Mouse (Mus musculus) midbrain, embryonic 15.5 days (tissue): ENCODE data around the gene Ccnd3. TPM values are rescaled to one million over a fixed set of nuclear protein-coding genes. Genes with fewer than 3 reads are reported as not detected.

Experiments
- ATAC-seq: fragments of 200-750 bp; cut with Nextera tagmentation; replicated peaks from 2 replicates; pipeline ENCODE4 v1.8.0; 2017; ENCODE audit warnings: moderate TSS enrichment
- H3K27ac ChIP-seq: fragments of 300-500 bp; sonication (generic); 2 replicates; pipeline ENCODE4 v1.5.1; 2015; ENCODE audit warnings: mild to moderate bottlenecking, inconsistent platforms
- H3K27me3 ChIP-seq: fragments of 300-500 bp; sonication (generic); replicated peaks from 2 replicates; pipeline ENCODE4 v1.6.1; 2015; ENCODE audit warnings: inconsistent platforms
- H3K36me3 ChIP-seq: fragments of 300-500 bp; sonication (generic); replicated peaks from 2 replicates; pipeline ENCODE4 v1.6.1; 2015; ENCODE audit warnings: inconsistent platforms
- H3K4me1 ChIP-seq: fragments of 300-500 bp; sonication (generic); 2 replicates; pipeline ENCODE4 v1.6.1; 2015; ENCODE audit warnings: inconsistent platforms
- H3K4me2 ChIP-seq: fragments of 300-500 bp; sonication (generic); 2 replicates; pipeline ENCODE4 v1.6.1; 2015; ENCODE audit warnings: inconsistent platforms, mild to moderate bottlenecking, moderate library complexity
- H3K4me3 ChIP-seq: fragments of 300-500 bp; sonication (generic); 2 replicates; pipeline ENCODE4 v1.5.1; 2015; ENCODE audit warnings: mild to moderate bottlenecking, inconsistent platforms
- H3K9ac ChIP-seq: fragments of 300-500 bp; sonication (generic); 2 replicates; pipeline ENCODE4 v1.6.1; 2015; ENCODE audit warnings: mild to moderate bottlenecking, inconsistent platforms
- H3K9me3 ChIP-seq: fragments of 300-500 bp; sonication (generic); 2 replicates; pipeline ENCODE4 v1.6.1; 2016; ENCODE audit warnings: inconsistent platforms
- WGBS: fragments of 180-500 bp; shearing (Covaris S2); methylation state at CpG from one replicate; pipeline ENCODE4 v1.1.7; 2015; ENCODE audit warnings: mixed read lengths; 5-methylcytosine and 5-hydroxymethylcytosine counted together
- polyA plus RNA-seq: library from polyadenylated mRNA; unstranded; fragments of >200 nt; fragmentation: Nextera tagmentation; extraction: Ambion mirVana; gene quantifications from 2 replicates; pipeline ENCODE4 v1.2.1, GENCODE M21; 2015

Gene Ccnd3
- polyA plus RNA-seq, 1 experiment from 2014 or later, result 74.0 TPM

DNA sequence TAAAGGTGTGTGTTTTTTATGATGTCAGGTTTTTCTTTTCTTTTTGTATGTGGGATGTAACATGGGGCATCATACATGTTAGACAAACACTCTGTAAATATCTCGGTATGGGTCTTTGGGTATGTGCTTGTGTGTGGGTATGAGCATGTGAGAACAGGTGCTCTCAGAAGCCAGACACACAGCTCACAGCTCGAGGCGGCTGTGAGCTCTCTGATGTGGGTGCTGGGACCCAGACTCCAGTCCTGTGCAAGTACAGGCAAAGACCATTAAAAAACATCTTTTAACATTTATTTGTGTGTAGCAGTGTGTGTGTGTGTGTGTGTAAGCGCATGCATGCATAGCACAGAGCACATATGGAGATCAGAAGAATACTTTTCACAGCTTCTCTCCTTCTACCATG is 34.3 kb downstream of the Ccnd3 start:
- no peaks in the 10 kb centered on the region for H3K9me3 ChIP-seq
- H3K4me2 ChIP-seq, result no peak overlapping the region
- no peak overlapping the region for H3K27ac ChIP-seq
- no peaks in the 10 kb centered on the region for H3K4me1 ChIP-seq
- WGBS, result 88% methylated on average over 4 of the region's 4 CpGs
- no peak overlapping the region for H3K4me3 ChIP-seq
- H3K27me3 ChIP-seq, result no peaks in the 10 kb centered on the region
- no peak for ATAC-seq
- no peaks in the 10 kb centered on the region for H3K36me3 ChIP-seq
- no peak overlapping the region for H3K9ac ChIP-seq

DNA sequence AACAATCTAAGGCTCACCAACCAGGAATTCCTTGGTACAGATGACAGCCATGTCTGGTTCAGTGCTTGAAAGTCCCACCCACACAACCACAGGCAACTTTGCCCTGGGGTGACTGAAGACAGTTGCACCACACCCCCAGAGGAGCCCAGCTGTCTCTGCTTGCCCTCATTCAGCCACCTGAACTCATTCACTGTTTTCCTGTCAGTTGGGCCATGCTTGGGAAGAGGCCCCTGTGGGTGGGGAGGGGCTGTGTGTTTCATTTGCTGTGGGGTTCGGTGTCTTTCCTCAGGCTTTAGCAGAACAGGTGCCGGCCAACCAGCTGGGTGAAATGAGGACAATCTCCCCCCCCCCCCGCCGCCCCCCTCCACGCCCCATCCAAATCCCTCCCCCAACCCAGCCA is 37.2 kb downstream of the Ccnd3 start:
- Histone ChIP-seq H3K27me3 (no peaks in the 10 kb centered on the region), H3K9ac (no peak overlapping the region), H3K4me3 (no peak overlapping the region), H3K36me3 (no peaks in the 10 kb centered on the region), H3K4me1 (no peaks in the 10 kb centered on the region), H3K4me2 (no peak overlapping the region), H3K27ac (no peak overlapping the region), H3K9me3 (no peaks in the 10 kb centered on the region)
- WGBS, result 75% methylated on average over 4 of the region's 5 CpGs
- no peak for ATAC-seq

DNA sequence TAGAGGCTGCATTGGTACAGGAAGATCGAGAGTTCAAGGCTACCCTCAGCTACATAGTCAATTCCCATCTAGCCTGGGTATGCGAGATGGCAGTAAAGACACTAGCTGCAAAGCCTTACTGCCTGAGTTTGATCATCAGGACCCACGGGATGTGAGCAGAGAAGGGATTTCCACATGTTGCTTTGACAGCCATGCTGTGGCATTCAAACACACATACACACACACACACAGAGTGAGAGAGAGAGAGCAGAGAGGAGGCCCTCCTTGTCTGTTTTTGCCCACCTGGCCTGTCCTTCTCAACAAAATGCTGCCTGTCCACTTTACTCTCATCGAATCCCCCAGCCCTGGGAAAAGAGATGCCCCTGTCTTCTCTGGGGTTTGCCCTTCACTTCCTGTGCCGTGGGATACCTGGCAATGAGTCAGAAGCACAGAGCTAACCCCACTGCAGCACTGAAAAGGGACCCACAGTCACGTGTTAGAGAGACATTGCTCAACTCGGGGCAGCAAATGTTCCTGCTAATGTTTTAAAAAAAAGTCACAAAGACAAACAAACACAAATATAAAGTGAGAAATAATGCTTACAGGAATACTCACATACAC is 38.3 kb downstream of the Ccnd3 start:
- no peak for ATAC-seq
- Histone ChIP-seq H3K4me1 (no peaks in the 10 kb centered on the region), H3K9me3 (no peaks in the 10 kb centered on the region), H3K27ac (no peak overlapping the region), H3K4me3 (no peak overlapping the region), H3K4me2 (no peak overlapping the region), H3K9ac (no peak overlapping the region), H3K36me3 (no peaks in the 10 kb centered on the region), H3K27me3 (no peaks in the 10 kb centered on the region)
- WGBS, result 73% methylated on average over 7 of the region's 7 CpGs

DNA sequence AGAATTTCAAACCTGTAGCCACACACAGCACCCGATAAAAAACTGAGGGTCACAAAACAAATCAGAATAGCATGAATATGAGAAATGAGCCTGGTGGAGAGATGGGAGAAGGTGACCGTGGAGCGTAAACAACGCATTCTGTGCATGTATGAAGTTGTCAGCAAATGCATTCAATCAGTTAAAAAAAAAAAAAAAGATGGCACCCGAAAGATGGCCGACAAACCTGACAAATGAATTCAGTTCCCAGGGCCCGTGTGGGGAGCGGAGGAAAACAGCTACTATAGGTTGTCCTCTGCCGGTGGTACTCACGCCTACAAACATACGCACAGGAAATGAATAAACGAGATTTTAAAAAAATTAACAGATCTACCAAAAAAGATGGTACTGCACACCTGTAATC is 40.3 kb downstream of the Ccnd3 start:
- H3K4me2 ChIP-seq, result no peak overlapping the region
- no peaks in the 10 kb centered on the region for H3K36me3 ChIP-seq
- H3K9me3 ChIP-seq, result no peaks in the 10 kb centered on the region
- no peak overlapping the region for H3K9ac ChIP-seq
- no peaks in the 10 kb centered on the region for H3K4me1 ChIP-seq
- H3K27ac ChIP-seq, result no peak overlapping the region
- H3K27me3 ChIP-seq, result no peaks in the 10 kb centered on the region
- no peak overlapping the region for H3K4me3 ChIP-seq
- WGBS, result 89% methylated on average over 12 of the region's 12 CpGs
- no peak for ATAC-seq

DNA sequence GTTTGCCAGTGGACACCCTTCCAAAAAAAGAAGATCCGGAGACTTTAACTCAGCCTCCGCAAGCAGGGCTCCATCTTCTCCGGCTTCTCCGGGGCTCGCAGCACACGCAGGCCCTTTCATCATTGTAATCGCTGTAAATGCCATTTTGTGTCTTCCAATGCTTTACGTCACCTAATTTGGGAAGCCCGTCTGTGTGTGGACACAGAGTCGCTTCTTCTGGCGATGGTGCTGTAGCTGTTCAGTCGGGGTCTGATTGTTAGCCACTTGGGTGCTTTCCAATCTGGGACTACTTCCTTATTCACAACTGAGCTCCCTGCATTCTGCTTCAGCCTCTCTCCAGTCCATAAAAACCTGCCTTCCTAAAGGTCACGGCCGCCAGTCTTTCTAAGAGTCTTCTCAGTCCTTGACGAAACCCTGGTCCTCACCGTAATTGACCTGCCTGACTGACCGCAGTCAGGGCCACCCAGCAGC is 41.0 kb downstream of the Ccnd3 start:
- no peaks in the 10 kb centered on the region for H3K36me3 ChIP-seq
- no peak for ATAC-seq
- H3K9ac ChIP-seq, result no peak overlapping the region
- H3K27ac ChIP-seq, result no peak overlapping the region
- 68% methylated on average over 17 of the region's 17 CpGs for WGBS
- H3K4me2 ChIP-seq, result no peak overlapping the region
- no peaks in the 10 kb centered on the region for H3K27me3 ChIP-seq
- H3K9me3 ChIP-seq, result no peaks in the 10 kb centered on the region
- no peaks in the 10 kb centered on the region for H3K4me1 ChIP-seq
- no peak overlapping the region for H3K4me3 ChIP-seq

DNA sequence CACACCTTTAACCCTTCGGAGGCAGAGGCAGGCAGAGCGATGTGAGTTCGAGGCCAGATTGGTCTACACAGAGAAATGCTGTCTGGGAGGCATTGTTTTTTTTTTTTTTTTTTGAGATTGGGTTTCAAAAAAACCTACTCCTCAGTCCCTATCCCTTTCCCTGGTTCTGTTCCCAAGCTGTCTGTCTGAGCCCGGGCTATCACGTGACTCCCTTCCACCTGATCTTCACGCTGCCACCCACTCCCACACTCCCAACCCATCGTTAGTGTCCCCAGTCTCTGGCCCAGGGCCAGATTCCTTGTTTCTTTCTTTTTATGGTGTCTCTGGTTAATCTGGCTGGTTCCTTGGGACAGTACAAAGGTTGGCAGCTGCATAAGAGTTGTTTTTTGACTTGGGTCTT is 46.2 kb downstream of the Ccnd3 start:
- Histone ChIP-seq H3K27ac (no peak overlapping the region), H3K4me2 (no peak overlapping the region), H3K4me3 (no peak overlapping the region), H3K36me3 (no peaks in the 10 kb centered on the region), H3K9ac (no peak overlapping the region), H3K4me1 (no peaks in the 10 kb centered on the region), H3K27me3 (no peaks in the 10 kb centered on the region), H3K9me3 (no peaks in the 10 kb centered on the region)
- WGBS, result 70% methylated on average over 7 of the region's 7 CpGs
- ATAC-seq, result no peak

DNA sequence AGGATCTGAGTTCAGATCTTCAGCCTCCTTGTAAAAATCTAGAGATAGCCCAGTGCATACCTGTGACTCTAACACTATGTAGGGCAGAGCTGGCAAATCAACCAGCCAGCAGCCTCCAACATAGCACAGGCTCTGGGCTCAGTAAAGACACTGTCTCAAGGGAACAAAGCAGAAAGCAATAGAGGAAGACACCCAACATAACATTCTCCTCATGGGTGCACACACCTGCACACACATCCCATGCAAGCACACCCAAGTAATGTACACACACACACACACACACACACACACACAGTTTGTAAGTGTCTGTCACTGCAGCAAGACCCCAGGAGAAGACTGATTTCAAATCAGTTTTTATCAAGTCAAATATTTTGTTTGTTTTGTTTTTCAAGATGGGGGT is 48.1 kb downstream of the Ccnd3 start:
- Histone ChIP-seq H3K27ac (no peak overlapping the region), H3K36me3 (no peaks in the 10 kb centered on the region), H3K4me2 (no peak overlapping the region), H3K27me3 (no peaks in the 10 kb centered on the region), H3K9me3 (no peaks in the 10 kb centered on the region), H3K4me1 (no peaks in the 10 kb centered on the region), H3K9ac (no peak overlapping the region), H3K4me3 (no peak overlapping the region)
- no peak for ATAC-seq

DNA sequence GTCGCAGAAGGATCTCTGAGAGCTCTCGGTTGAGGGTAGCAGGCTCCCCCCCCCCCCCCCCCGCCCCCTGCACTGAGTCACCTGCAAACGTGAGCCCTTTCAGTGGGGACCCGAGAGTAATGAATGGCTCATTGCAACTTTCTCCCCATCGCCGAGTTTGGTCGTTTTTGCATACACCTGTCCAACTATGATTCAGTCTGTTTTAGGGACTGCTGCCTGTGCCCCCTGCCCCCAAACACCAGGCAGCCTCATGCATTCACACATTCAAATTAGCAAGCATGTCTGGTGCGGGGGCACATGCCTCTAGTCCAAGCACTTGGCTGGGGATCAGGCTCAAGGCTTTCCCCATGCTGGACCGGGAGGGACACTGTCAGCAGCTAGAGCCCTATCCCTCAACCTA is 49.8 kb downstream of the Ccnd3 start:
- H3K4me2 ChIP-seq, result no peak overlapping the region
- no peak overlapping the region for H3K27ac ChIP-seq
- 72% methylated on average over 9 of the region's 10 CpGs for WGBS
- H3K9me3 ChIP-seq, result no peaks in the 10 kb centered on the region
- H3K27me3 ChIP-seq, result no peaks in the 10 kb centered on the region
- no peaks in the 10 kb centered on the region for H3K4me1 ChIP-seq
- no peak overlapping the region for H3K4me3 ChIP-seq
- H3K9ac ChIP-seq, result no peak overlapping the region
- no peak for ATAC-seq
- H3K36me3 ChIP-seq, result no peaks in the 10 kb centered on the region

DNA sequence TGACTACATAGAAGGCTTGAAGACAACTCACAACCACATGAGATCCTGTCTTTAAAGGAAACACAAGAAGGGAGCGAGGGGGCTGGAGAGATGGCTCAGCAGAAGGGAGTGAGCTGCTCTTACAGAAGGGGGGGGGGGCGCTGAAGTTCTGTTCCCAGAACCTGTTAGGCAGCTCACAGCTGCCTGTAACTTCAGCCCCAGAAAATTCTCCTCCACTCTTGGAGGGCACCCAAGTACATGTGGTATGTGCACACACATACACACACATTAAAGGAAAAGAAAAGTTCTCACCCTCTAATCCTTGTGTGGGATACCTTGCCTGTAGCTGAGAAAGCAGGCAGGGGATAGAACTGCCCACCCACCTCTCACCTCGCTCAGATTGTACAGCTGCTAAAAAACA is 52.3 kb downstream of the Ccnd3 start:
- H3K36me3 ChIP-seq, result no peaks in the 10 kb centered on the region
- no peak overlapping the region for H3K9ac ChIP-seq
- no peaks in the 10 kb centered on the region for H3K9me3 ChIP-seq
- H3K27me3 ChIP-seq, result no peaks in the 10 kb centered on the region
- H3K4me2 ChIP-seq, result no peak overlapping the region
- ATAC-seq, result no peak
- no peaks in the 10 kb centered on the region for H3K4me1 ChIP-seq
- H3K4me3 ChIP-seq, result no peak overlapping the region
- H3K27ac ChIP-seq, result no peak overlapping the region
- WGBS, result 63% methylated on average over 3 of the region's 3 CpGs

DNA sequence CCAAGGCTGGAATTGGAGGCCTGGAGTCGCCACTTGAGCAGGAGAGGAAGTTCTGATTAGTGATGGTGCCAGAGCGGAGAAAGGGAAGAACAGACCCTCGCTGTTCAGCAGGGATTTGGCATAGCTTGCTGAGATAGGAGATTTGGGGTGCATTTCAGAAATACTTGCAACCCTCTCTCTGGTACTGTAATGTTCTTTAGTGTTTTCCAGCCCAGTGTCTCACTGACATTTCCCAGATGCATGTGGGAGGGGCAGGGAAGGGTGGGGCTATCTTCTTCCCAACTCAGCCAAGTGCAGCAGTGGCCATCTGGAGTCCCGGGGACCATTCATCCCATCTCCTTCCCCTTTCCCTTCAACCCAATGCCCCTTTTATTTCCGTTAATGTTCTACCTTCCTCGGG is 54.9 kb downstream of the Ccnd3 start:
- H3K27me3 ChIP-seq, result no peaks in the 10 kb centered on the region
- no peak overlapping the region for H3K27ac ChIP-seq
- H3K36me3 ChIP-seq, result no peaks in the 10 kb centered on the region
- no peak overlapping the region for H3K4me2 ChIP-seq
- no peak for ATAC-seq
- no peaks in the 10 kb centered on the region for H3K9me3 ChIP-seq
- no peaks in the 10 kb centered on the region for H3K4me1 ChIP-seq
- no peak overlapping the region for H3K4me3 ChIP-seq
- 69% methylated on average over 6 of the region's 6 CpGs for WGBS
- H3K9ac ChIP-seq, result no peak overlapping the region

DNA sequence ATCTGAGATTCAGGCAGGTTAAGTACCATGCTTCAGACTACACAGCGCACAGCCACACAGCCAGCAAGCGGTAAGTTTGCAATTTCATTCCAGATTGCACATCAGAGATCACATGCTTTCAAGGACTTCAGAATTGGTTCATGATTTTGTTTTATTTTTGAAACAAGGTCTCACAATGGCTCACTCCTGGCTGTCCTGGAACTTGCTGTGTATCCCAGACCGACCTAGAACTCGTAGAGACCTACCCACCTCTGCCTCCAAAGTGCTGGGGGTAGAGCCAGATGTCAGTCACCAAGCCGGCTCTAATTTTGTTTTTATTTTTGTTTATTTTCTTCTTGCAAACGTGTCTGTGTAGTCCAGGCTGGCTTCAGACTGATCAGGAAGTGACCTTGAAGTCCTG is 58.0 kb downstream of the Ccnd3 start:
- Histone ChIP-seq H3K4me3 (no peak overlapping the region), H3K9me3 (no peaks in the 10 kb centered on the region), H3K36me3 (no peaks in the 10 kb centered on the region), H3K27ac (no peak overlapping the region), H3K27me3 (no peaks in the 10 kb centered on the region), H3K9ac (no peak overlapping the region), H3K4me2 (no peak overlapping the region), H3K4me1 (no peaks in the 10 kb centered on the region)
- 75% methylated on average over 6 of the region's 6 CpGs for WGBS
- no peak for ATAC-seq

DNA sequence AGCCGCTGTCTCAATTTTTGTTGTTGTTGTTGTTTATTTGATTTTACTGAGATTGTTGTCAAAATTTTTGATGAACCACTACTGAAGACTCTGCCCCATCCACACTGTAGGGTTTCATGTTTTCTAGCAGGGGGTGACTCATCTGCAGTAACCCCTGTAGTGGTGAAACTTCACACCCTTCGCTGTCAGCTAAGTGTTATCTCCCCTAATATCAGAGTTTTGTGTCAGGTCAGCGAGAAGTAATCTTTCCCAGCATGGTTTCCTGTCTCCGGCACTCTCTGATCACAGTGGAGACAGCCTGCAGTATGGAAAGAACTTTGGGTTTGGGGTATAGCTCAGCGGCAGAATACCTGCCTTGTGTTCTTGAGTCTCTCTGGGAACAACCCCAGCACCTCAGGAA is 59.8 kb downstream of the Ccnd3 start:
- 91% methylated on average over 5 of the region's 5 CpGs for WGBS
- Histone ChIP-seq H3K4me3 (no peak overlapping the region), H3K9ac (no peak overlapping the region), H3K4me2 (no peak overlapping the region), H3K4me1 (no peaks in the 10 kb centered on the region), H3K9me3 (no peaks in the 10 kb centered on the region), H3K27me3 (no peaks in the 10 kb centered on the region), H3K27ac (no peak overlapping the region), H3K36me3 (no peaks in the 10 kb centered on the region)
- ATAC-seq, result no peak

DNA sequence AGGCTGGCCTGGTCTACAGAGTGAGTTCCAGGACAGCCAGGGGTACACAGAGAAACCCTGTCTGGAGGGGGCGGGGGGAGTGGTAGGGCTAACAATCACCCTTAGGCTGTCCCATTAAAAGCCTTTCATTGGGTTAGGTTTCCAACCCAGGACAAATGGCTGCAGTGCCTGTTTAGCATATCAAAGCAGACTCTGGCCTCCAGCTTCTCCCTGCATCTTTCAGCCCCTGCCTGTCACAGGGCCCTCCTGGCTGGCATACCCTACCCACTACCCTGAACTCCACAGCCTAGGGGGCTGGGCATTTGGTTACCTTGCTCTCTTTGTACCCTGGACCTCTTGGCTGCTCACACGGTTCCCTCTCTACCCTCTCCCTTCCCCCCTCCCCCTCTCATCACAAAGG is 61.3 kb downstream of the Ccnd3 start:
- Histone ChIP-seq H3K36me3 (no peaks in the 10 kb centered on the region), H3K4me3 (no peak overlapping the region), H3K4me1 (no peaks in the 10 kb centered on the region), H3K9ac (no peak overlapping the region), H3K27me3 (no peaks in the 10 kb centered on the region), H3K27ac (no peak overlapping the region), H3K9me3 (no peaks in the 10 kb centered on the region), H3K4me2 (no peak overlapping the region)
- ATAC-seq, result no peak
- WGBS, result 8% methylated on average over 2 of the region's 2 CpGs
